Mouse (Mus musculus) ovary, postnatal 10 days (tissue): ENCODE results near the gene Serac1.
A peak's percentile ranks its signal among the peaks of the same experiment; 100 is the strongest.

Source experiments
- DNase-seq: peaks from one replicate; pipeline ENCODE4 v3.0.0; 2022; ENCODE audit warnings: low spot score

Serac1 gene

DNA sequence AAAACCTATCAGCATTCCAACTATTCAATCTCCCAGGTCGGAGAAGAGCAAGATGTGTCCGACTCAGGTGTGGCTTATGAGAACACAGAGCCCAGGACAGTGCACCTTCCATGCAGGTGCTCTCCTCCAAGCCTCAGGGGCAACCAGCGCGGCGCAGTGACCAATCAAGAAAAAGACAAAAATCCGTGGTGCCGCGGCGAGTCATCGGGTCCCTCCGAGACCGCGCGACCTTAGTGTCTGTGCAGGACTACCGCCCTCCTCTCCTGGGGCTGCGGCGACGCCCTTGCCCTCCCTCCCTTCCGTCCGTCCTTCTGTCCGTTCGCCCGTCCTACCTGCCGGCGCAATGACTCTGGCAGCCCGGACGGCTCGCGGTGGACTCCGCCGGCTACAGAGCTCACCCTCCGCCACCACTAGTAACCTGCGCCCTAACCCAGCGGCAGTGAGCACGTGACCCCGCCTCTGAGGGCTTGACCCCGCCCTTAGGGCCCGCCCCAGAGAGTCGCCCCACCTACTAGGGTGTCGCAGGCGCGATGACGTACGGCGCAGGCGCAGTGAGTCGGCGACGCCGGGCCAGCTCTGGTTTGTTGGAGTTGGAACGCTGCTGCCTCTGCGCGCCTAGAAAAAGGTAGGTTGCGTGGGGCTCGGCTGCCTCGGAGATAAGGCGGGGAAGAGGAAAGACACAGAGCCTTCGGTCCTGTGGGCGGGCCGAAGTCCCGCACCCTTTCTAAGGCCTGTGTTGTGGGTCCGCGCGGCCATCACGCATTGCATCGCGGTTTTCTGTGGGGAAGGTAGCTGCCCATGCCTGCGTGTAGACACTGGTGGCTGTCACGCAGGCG lies at the start of gene Serac1, which contains the start of gene Gtf2h5:
Gene Serac1, minus strand, starts transcription at position 455 of the 836 bp plus-strand sequence.
Gene Gtf2h5, plus strand, starts transcription at position 500 of the 836 bp plus-strand sequence.
- peak; percentile 97 for DNase-seq

DNA sequence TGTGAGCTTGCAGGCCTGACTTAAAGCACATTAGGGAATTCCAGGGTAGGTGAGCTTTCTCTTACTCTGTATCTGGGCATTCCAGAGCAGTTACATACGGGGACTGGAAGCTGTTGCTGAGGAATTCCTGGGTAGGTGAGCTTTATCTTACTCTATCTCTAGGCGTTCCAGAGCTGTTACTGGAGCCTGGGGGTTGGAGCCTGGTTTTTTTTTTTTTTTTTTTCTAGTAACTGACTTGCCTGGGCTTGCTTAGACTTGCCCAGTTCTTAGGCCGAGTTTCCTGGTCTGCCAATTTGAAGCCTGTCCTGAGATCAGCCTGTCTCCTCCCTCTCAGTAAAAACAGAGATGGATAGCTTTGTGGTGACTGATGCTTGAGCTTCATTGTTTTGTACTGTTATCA lies 48.5 kb upstream of the Serac1 start:
- no peak for DNase-seq

DNA sequence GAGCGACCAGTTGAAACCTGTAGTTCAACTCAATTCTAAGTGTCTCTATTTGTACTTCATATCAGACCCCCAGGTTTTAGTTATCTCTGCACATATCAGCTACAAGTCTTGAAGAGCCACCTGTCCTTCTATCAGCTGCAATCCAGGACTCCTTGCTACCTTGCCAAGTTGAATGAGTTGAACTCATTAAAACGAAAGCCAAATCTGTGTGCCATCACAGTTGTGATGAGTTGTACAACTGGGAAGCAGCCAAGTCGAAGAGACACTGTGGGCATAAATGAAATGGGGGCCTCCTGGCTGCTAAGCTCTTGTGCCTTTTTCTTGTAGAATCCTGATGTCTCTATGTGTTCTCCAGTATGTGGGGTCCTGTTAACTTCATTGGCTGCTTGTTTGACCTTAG lies 45.9 kb upstream of the Serac1 start:
- DNase-seq = no peak

DNA sequence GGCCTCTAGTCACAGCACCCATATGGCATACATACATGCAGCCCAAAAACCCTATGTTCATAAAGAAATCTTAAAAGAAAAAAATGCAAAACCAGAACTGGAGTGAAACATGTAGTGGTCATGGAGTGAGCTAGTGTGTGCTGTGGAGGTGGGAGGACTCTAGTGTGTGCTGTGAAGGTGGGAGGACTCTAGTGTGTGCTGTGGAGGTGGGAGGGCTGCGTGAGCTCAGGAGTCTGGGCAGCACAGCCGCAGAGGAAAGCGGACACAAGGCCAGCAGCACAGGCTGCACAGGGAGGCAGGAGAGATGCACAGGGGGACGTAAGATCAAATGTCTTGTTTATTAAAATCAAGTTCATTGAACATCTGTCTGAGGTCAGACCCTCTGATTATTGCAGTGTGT lies 44.2 kb upstream of the Serac1 start:
- no peak for DNase-seq

DNA sequence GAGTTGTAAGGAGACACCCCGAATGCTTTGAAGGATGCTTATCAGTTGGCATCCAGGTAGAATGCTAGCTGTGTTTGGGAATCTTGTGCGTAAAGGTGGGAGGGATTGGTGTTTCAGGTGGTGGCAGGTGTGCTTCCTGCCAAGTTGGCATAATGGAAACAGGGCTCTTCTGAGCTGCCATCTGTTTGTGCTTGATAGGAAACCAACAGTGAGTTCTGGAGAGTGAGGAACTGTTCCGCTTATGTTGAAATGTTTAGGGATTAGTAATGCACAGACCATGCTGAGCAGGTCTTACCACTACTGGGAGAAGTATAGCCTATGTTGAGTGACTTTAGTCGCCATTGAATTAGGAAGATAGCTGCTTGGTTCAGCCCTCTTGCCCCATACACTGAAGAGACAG lies 39.3 kb upstream of the Serac1 start:
- DNase-seq = no peak

DNA sequence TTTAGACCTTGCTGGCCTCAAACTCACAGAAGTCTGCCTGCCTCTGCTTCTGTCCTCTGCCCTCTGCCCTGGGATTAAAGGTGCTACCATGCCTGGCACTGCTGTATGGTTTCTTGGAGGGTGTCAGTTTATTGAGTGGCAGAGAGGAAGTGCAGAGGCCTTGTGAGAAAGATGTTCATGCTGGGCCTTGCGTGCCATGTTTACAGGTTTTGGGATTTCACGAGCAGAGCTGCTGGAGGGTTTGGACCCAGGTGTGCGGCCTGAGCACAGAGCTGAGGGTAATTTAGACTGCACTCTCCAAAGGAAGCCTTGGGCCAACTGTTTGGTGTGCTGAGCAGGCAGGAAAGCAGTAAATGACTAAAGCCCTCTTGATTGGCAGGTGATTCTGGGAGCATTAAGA lies 38.4 kb upstream of the Serac1 start:
- DNase-seq = no peak

DNA sequence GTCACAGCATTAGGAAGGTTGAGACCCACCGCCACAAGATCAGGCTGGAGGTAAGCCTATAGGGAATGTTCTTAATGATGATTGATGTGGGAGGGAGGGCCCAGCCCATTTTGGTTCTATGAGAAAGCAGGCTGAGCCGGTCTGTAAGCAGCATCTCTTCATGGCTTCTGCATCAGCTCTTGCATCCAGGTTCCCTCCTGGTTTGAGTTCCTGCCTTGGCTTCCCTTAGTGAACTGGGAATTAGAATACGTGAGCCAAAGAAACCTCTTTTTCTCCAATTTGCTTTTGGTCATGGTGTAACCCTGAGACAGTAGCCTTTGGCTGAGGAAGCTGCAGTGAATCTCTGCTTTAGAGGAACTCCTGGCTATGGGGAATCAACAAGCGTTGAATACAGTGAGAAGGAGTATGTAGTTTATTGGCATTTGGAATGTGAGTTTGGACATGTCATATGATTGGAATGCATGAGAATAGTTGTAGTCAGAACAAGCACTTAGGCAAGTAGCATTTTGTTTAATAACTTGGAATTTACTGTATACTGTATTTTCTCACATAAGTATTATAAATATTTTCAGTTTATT lies 37.7 kb upstream of the Serac1 start:
- DNase-seq = no peak

DNA sequence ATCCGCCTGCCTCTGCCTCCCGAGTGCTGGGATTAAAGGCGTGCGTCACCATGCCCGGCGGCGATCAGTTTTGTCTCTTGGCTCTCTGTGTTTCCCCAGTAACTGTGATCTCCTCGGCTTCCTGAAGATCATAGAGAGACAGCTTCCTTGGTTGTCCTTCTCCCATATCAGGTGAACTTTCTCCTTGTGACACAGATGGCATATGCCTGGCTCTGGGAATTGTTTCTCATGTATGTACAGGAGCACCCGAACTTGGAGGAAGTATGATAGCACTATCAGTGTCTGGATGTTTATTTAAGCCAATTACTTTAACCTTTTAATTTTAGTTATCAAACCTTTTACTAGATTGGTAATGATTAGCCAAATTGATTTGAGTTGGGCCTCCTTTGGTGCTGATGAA lies 35.5 kb upstream of the Serac1 start:
- no peak for DNase-seq

DNA sequence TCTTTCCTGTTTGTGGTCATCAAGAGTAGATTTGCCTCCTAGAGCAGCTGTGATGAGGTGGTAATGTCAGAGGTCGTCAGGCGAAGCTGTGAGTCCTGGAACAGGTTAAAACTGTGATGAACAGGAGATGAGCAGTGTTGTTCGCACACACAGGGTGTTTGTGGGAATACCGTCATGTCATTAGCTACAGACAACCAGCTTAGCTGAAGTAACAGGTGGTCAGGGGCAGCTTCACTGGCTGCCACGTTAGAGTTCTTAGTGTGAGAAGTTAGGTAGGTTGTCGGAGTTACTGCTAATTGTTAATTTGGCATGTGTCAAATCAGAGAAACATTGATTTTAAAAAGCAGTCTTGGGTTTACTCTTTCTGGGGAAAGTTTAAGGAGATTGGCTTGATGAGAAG lies 34.1 kb upstream of the Serac1 start:
- DNase-seq = no peak

DNA sequence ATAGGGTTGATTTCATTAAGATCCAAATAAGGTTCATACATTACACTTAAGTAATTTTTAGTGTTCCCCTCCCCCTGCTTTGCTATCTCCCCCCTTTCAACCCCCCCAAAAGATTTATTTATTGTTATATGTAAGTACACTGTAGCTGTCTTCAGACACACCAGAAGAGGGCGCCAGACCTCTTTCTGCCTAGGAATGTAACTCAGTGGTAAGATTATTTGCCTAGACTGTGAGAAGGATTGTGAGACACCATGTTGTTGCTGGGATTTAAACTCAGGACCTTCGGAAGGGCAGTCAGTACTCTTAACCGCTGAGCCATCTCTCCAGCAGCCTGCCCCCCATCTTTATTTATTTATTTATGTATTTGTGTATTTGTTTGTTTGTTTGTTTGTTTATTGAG lies 31.4 kb upstream of the Serac1 start:
- DNase-seq = no peak

DNA sequence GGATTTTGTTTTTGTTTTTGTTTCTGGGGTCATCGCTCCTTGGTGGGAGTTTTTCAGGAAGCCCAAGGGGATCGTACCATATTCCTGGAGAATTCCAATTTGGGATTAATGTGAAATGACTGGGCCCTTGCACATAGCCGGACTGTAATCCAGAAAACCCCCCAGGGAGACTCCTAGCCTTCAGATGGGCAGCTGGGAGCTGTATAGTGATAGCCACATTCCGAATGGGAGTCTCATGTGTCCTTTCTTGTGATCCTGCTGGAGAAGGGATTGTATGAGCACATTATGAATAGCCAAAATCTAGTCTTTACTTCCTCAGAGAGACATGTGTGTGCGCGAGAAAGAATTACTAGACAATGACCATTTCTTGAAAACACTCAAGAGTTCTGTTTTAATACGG lies 28.6 kb upstream of the Serac1 start:
- no peak for DNase-seq

DNA sequence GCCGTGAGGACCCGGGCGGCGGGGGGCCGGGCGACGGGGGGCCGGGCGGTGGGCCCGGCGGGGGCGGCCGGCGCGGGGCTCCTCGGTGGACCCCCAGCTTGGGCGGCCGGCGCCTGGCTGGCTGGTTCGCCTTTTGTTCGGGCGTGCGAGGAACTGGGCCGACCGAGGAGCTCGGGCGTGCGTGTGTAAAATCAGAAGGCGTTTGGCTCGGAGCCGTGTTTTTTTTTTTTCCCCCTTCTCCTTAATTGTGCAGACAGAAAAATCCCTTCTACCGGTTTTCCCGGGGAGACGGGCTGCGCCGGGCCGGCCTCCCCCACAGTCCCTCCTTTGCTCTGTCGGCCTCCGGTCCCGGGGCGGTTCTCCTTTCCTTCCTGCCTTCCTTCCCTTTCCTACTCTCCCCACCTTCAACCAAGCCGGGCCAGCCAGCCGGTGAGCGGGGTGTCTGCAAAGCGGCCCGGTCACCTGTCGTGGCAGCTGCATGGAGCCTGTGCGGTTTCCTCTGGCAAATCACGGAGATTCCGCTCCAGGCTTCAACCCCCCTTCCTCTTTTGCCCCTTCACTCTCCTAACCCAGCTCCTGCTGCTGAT lies 27.6 kb upstream of the Serac1 start:
- peak; percentile 31 for DNase-seq

DNA sequence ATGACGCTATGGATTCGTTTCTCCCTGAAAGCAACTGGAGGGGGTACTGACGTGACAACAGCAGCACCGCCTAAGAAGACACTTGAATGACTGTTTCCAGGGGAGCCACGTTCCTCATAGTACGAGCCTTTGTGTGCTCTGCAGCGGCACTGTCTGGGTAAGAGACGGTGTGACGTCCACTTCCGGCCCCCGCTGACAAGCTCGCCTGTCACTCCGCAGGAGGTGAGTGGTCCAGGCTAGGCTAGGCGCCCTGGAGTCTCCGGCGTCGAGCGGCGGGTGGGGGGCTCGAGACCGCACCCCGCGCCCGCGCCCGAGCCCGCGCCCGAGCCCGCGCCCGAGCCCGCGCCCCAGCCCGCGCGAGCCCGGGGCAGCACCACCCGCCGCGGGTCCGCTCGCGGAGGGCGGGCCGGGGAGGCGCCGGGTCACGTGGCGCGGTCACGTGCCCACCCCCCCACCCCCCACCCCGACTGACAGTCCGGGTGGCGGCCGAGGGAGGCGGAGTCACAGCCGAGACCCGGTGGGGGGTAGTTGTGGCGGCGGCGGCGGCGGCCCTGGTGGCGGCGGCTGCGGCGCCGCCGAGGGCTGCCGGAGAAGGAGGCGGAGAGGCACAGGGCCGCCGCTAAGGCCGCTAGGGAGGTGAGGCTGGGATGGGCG lies 26.9 kb upstream of the Serac1 start, which contains the start of gene Tulp4:
Gene Tulp4, plus strand, starts transcription at position 77 of the 654 bp plus-strand sequence.
- DNase-seq = peak; percentile 46

DNA sequence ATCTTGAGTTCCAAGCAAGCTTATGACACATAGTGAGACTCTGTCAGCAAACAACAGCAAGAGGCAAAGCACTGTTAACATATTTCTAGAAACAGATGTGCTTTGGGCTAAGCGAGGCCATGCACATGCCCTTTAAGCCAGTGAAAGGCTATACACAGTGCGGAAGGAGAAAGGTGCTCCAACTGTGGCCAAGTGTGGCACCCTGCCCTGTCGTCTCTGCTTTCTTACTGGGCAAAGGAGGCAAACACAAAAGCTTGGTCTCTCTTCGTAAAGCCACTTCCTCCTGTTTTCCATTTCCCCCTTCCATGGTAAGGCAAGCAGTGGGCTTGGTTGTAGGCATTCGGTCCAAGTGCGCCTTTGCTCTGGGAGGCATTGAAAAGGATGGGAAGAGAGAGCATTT lies 24.0 kb upstream of the Serac1 start:
- no peak for DNase-seq

DNA sequence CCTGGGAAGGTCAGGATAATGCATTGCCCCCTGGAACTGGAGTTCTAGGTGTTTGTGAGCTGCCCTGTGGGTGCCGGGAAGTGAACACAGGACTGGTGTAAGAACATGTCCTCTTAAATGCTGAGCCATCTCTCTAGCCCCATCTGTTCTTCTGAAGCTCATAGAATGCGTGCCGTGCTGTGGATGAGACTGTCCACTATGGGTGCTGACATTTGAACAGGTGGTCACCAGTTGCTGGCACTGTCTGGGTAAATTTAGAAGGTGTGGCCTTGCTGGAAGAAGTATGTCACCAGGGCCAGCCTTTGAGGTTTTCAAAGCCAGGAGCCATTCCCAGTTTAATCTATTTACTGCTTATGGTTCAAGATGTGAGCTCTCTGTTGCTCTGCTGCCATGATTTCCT lies 22.7 kb upstream of the Serac1 start:
- DNase-seq = no peak

DNA sequence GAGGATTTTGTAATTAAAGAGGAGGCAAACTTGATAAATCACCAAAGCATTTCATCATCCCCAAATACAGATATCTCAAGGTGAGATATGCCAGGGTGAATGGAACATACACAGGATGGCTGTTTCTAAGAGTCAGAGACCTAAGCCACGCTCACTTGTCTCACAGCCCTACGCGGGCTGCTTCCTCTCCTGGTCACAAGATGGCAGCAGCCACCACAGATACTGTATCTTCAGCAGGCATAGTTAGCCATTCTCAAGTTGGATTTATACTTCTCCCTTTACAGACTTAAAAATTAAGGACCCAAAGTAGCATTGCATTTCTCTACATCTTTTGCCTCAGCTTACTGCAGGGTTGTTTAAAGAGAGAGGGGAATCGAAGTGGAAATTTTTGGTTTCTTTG lies 18.3 kb upstream of the Serac1 start:
- DNase-seq = no peak

DNA sequence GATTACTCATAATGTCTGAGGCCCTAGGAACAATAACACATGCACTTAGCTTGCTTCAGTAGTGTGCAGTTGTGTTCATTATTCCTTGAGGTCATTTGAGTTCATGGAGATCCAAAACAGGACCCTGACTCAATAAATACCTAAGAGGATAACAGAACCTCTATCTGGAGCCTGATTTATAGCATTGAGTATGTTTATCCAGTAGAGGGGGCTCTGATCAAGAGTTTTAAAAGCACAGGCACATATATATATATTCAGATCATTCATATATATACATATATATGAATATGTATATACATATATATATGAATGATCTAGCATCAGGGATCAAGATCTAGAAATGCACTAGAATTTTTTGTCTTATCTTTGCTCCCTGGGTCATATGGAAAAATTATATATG lies 16.0 kb upstream of the Serac1 start:
- DNase-seq = no peak

DNA sequence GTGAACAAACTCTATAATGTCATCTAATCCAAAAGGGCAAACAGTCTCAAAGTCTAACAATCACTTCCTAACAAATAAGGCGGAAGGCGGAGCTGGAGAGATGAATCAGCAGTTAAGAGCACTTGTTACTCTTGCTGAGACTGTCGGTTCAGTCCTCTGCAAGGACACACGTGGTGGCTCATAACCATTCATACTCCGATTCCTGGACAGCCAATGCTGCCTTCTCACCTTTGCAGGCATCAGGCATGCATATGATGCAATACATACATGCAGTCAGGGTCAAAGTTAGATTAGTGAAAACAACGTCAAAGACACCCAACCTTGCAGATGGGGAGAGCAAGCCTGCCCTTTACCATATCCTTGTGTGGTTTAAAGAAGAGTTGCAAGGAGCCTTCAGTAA lies 12.1 kb upstream of the Serac1 start:
- no peak for DNase-seq

DNA sequence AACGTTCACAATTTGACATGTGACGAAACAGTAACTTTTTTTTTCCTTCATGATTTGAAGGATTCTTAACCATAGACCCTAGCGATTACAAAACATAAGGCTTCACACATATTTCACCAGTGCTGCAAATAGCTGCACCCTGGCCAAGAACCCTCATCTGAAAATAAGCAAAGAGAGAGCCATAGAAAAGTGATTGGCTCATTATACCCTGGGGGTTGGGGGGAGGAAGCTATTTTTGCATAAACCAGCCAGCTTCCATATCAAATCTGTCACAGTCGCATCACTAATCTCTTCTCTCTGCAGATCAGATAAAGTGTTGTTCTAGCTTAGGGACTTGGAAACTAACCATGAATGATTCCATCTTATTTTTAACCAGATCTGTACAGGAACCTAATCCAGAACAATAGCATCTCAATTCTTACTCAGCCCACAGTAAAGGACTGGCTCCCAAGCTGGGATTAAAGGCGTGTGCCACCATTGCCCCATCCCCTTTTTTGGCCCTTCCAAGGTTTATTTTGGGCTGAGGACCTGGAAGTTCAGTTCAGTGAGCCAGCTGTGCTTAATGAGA lies 3.9 kb upstream of the Serac1 start:
- no peak for DNase-seq

DNA sequence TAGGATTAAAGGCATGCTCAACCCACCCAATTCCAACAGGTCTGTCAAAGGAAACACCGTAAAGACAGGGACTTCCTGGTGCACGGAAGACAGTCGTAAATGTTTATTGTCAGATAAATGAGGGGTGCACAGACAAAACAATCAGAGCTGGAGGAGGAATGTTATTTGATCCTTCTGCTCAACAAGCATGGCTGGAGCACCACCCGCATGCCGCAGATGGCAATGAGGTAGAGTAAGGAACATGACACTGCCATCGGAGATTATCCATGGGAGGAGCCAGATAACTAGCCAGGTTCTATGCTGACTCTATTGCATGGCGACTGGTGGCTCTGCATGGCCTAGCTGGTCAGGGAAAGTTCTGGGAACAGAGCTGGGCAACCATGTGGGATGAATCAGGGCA lies 6.1 kb downstream of the Serac1 start:
- no peak for DNase-seq

DNA sequence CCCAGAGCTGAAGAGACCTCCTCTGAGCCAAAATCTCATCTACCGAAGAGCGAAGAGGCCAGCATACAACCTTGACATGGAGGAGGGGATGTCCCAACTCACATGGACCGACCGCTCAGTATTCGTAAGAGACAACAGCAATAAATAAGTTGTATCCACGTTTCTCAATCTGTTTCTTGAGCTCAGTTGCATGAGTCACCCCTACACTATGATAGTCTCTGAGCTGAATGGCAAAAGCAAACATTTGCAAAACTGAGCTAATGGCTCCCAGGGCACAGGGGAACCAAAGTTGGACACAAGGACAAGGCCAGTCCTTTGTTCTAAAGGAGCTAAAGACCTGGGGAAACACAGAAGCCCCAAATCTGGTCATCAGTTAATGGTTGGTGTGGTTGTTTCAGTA lies 9.7 kb downstream of the Serac1 start:
- DNase-seq = no peak

DNA sequence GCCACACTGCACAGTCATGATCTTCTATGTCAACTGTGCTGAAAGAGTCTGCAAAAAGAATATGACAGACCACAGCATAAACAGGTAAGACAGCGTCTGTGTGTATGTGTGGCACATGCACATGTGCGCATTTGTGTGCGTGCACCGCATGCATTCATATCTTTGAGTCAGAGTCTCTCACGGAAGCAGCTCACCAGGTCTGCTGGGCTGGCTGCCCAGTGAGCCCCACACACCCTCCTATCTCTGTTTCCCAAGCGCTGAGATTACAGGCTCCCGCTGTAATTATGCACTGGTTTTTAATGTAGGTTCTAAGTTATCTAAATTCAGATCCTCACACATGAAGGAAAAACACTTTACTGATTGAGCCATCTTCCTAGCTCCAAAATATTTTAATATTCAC lies 11.9 kb downstream of the Serac1 start:
- no peak for DNase-seq

DNA sequence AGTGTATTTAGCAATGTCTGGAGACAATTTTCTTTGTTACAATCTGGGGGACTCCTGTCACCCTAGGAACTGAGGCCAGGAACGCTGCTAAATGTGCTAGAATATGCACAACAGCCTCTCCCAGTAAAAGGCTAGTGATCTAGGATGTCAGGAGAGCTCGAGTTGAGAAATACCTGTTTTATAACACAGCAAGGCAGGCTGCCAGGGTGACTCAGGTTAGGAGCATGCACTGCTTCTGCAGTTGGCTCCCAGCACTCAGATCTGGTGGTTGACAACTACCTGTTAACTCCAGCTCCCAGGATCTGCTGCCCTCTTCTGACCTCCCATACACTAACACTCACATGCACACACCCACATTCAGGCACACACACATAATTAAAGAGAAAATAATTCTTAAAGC lies 13.5 kb downstream of the Serac1 start:
- DNase-seq = no peak
